Mouse (Mus musculus) limb, embryonic 11.5 days (tissue): Measurements from ENCODE around the gene Gpr4. TPM values are rescaled to one million over a fixed set of nuclear protein-coding genes. Genes with fewer than 3 reads are reported as not detected.

Source experiments
- ATAC-seq: fragments of 200-750 bp; cut with Nextera tagmentation; 2 replicates; pipeline ENCODE4 v1.8.0; 2017; ENCODE audit warnings: low read depth; ENCODE audit not compliant: insufficient number of reproducible peaks, low FRiP score, low TSS enrichment
- DNase-seq: peaks from one replicate; pipeline ENCODE4 v3.0.0-alpha.2; 2015; ENCODE audit warnings: low spot score
- H3K27ac ChIP-seq: fragments of 300-500 bp; sonication (generic); replicated peaks from 2 replicates; pipeline ENCODE4 v1.5.1; 2014; ENCODE audit warnings: low read depth, mild to moderate bottlenecking, low read length
- H3K27me3 ChIP-seq: fragments of 300-500 bp; sonication (generic); 2 replicates; pipeline ENCODE4 v1.6.1; 2014; ENCODE audit warnings: mild to moderate bottlenecking, low read length, mixed read lengths; ENCODE audit not compliant: control insufficient read depth, insufficient read depth
- H3K36me3 ChIP-seq: fragments of 300-500 bp; sonication (generic); 2 replicates; pipeline ENCODE4 v1.6.1; 2014; ENCODE audit warnings: mild to moderate bottlenecking, low read length, moderate library complexity, mixed read lengths; ENCODE audit not compliant: control insufficient read depth, insufficient read depth
- H3K4me1 ChIP-seq: fragments of 300-500 bp; sonication (generic); 2 replicates; pipeline ENCODE4 v1.6.1; 2014; ENCODE audit warnings: low read length, mixed read lengths; ENCODE audit not compliant: control insufficient read depth, insufficient read depth
- H3K4me2 ChIP-seq: fragments of 300-500 bp; sonication (generic); 2 replicates; pipeline ENCODE4 v1.6.1; 2014; ENCODE audit warnings: low read depth, mild to moderate bottlenecking, moderate library complexity; ENCODE audit not compliant: severe bottlenecking
- H3K4me3 ChIP-seq: fragments of 300-500 bp; sonication (generic); 2 replicates; pipeline ENCODE4 v1.5.1; 2014; ENCODE audit warnings: low read depth, low read length
- H3K9ac ChIP-seq: fragments of 300-500 bp; sonication (generic); 2 replicates; pipeline ENCODE4 v1.6.1; 2014; ENCODE audit warnings: mild to moderate bottlenecking, low read length
- H3K9me3 ChIP-seq: fragments of 300-500 bp; sonication (generic); 2 replicates; pipeline ENCODE4 v1.6.1; 2016; ENCODE audit warnings: low read length; ENCODE audit not compliant: control insufficient read depth
- WGBS: fragments of 180-500 bp; shearing (Covaris S2); extraction: QIAGEN DNeasy Blood & Tissue Kit; methylation state at CpG from one replicate; pipeline ENCODE4 v1.1.7; 2014; 5-methylcytosine and 5-hydroxymethylcytosine counted together
- polyA plus RNA-seq: library from polyadenylated mRNA; unstranded; fragments of >200 nt; fragmentation: Nextera tagmentation; extraction: Ambion mirVana; gene quantifications from 2 replicates; pipeline ENCODE4 v1.2.1, GENCODE M21; 2014

Gene Gpr4
- polyA plus RNA-seq, 1 experiment from 2014 or later, result 10.5 TPM

DNA sequence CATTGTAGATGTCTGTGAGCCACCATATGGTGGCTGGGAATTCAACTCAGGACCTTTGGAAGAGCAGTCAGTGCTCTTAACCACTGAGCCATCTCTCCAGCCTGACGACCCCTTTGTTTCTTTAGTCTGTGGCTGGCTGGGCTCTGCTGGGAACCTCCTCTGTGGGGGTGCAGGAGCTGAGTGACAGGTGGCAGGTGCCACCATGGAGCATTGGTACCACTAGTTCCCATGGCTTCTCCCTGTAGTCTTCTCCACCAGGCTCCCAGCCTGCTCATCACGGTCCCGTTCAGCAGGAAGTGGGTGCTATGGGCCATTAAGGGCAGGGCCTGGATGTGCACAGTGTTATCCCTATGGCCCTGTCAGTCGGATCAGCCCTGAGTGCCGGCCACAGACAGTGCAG, 22.3 kb downstream of the Gpr4 start:
- no peak overlapping the region for H3K4me3 ChIP-seq
- H3K27ac ChIP-seq, result no peak overlapping the region
- no peaks in the 10 kb centered on the region for H3K9me3 ChIP-seq
- ATAC-seq (no peak), DNase-seq (no peak)
- 0 out of 2 replicates have a peak, but pooled peaks cover 2% of the 10 kb centered on the region for H3K4me1 ChIP-seq
- no peak overlapping the region for H3K4me2 ChIP-seq
- H3K27me3 ChIP-seq, result no peaks in the 10 kb centered on the region
- 85% methylated on average over 5 of the region's 5 CpGs for WGBS
- H3K9ac ChIP-seq, result no peak overlapping the region
- H3K36me3 ChIP-seq, result peaks cover 10% of the 10 kb centered on the region; the same call in 1 of the 2 replicates

DNA sequence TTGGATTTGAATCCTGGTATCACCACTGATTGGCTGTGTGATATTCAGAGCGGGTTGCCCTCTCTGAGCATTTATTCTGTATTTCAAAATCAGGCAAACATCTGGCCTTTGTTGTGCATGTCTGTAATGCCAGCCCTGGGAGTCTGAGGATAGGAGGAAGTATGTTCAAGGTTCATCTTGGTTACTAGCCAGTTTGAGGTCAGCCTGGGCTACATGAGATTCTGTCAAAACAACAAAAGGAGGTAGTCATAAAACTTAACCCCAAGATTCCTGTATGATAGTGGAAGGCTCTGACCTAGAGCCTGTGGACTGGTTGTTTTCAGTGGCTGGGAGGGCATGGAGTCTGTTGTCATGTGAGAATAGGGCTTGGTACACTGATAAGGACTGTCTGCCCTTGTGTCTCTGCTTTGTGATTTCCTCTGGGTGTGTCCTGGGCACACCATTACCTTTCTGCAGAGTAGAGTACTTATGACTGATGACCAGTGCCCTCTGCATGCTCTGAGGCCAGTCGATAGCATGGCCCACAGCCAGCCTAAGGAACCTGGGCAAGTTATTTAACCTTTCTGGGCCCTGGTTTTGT, 22.8 kb downstream of the Gpr4 start:
- WGBS, result 89% methylated on average over 2 of the region's 2 CpGs
- no peak overlapping the region for H3K27ac ChIP-seq
- H3K27me3 ChIP-seq, result no peaks in the 10 kb centered on the region
- ATAC-seq, result no peak
- H3K4me2 ChIP-seq, result no peak overlapping the region
- H3K9ac ChIP-seq, result no peak overlapping the region
- H3K36me3 ChIP-seq, result peaks cover 10% of the 10 kb centered on the region; the same call in 1 of the 2 replicates
- no peak overlapping the region for H3K4me3 ChIP-seq
- no peak for DNase-seq
- no peaks in the 10 kb centered on the region for H3K9me3 ChIP-seq
- 0 out of 2 replicates have a peak, but pooled peaks cover 2% of the 10 kb centered on the region for H3K4me1 ChIP-seq

DNA sequence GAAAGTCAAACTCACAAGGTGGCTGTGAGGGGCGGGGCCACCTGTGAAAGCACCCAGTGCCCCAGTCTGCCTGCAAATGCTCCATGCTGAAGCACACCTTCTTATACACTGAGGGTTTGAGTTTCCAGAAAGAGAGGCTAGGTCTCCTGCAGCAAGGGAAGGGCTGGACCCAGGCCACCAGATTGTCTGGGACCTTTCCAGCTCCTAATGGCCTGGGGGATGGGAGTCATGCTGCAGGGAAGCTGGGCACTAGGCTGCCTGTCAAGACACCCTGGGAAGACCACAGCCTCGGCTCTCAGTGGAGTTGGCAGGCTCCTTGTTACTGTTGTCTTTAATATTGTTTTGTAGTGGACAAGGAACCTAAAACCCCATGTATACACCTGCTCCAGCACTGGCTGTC, 24.1 kb downstream of the Gpr4 start:
- ATAC-seq, result no peak
- H3K4me1 ChIP-seq, result no peaks in the 10 kb centered on the region
- no peak overlapping the region for H3K27ac ChIP-seq
- no peak for DNase-seq
- no peaks in the 10 kb centered on the region for H3K9me3 ChIP-seq
- H3K36me3 ChIP-seq, result peaks cover 4% of the 10 kb centered on the region; the same call in 1 of the 2 replicates
- 75% methylated on average over 2 of the region's 2 CpGs for WGBS
- H3K4me3 ChIP-seq, result no peak overlapping the region
- H3K9ac ChIP-seq, result no peak overlapping the region
- H3K27me3 ChIP-seq, result no peaks in the 10 kb centered on the region
- H3K4me2 ChIP-seq, result no peak overlapping the region

DNA sequence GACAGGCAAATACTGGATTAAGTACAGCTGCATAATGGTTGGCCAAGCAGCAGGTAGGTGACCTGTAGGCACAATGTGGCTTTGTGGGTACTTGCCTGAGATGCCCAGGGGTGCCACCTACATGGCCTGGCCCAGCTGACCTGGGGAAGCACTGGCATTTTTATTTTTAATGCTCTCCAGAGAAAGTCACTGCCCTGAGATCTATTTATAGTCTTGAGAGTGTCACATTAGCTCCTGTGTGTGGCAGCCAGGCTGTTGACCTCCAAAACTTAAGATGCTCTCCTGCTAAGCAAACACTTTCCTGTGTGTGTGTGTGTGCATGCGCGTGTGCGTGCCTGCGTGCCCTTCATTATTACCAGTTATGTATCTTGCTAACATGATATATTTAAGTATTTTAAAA, 26.0 kb downstream of the Gpr4 start:
- no peak for ATAC-seq

DNA sequence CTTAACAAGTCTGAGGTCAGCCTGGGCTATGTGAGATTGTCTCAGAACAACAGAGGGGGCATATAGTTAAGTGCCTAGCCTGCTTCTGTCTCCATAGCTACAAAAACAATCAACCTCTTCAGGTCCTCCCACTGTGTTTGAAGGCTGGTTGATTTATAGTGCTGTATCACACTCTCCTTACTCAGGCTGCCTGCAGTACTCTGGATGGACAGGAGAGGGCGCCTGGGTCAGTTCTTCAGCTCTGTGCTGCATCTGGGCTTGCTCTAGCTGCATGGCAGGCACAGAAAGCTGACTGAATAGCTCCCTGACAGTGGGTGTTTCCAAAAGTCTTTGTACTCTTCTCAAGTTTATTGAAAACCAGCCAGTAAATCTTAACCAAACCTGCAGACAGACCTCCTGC, 27.1 kb downstream of the Gpr4 start:
- Histone ChIP-seq H3K27ac (no peak overlapping the region), H3K27me3 (no peaks in the 10 kb centered on the region), H3K36me3 (no peaks in the 10 kb centered on the region), H3K4me2 (no peak overlapping the region), H3K4me1 (no peaks in the 10 kb centered on the region), H3K9me3 (no peaks in the 10 kb centered on the region), H3K9ac (no peak overlapping the region), H3K4me3 (no peak overlapping the region)
- DNase-seq (peak; percentile 95), ATAC-seq (peak; percentile 52)
- 0% methylated on average over 1 of the region's 1 CpGs for WGBS

More for the DNA sequence above, 26.0 kb downstream of the Gpr4 start:
- Histone ChIP-seq H3K9me3 (no peaks in the 10 kb centered on the region), H3K4me2 (no peak overlapping the region), H3K4me3 (no peak overlapping the region), H3K27me3 (no peaks in the 10 kb centered on the region), H3K36me3 (0 out of 2 replicates have a peak, but pooled peaks cover under 1% of the 10 kb centered on the region), H3K9ac (no peak overlapping the region), H3K4me1 (no peaks in the 10 kb centered on the region), H3K27ac (no peak overlapping the region)
- WGBS, result 92% methylated on average over 4 of the region's 4 CpGs
- no peak for DNase-seq

DNA sequence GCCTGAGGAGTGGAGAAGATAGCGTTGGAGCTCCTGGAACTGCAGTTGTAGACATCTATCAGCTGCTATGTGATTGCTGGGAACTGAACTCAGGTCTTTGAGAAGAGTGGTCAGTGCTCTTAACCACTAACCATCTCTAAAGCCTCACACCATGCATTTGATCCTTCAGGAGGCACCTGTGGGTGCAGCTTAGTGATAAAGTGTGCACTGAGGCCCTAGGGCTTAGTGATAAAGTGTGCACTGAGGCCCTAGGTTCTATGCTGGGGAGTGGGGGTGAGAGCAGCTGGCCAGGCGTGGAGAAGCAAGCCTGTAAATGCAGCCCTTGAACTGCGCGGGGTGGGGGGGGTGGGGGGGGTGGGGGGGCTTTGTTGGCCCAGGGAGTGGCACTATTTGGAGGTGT, 27.6 kb downstream of the Gpr4 start:
- no peaks in the 10 kb centered on the region for H3K4me1 ChIP-seq

DNA sequence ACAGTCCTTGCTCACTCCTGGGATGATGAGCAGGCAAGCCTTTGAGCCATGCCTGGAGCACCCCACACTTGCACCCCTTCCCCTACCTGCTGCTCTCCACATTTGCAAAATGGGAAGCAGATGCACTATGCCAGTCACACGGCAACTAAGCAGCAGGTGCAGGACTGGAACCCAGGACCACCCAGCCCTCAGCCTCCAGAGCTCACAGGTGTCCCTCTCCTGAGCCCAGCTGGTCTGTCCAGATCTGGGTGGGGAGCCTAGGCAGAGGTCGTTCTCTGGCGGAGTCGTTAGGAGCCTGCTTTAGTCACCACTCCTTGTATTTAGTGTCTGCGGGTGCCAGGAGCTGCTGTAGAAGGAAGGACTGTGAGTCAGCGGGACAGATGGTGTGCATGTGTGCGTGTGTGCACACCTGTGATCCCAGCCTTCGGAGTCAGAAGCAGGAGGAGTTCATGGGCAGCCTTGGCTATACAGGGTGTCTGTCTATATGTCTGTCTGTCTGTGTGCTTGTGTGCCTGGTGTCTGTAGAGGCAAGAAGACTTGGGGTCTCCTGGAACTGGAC, 28.6 kb downstream of the Gpr4 start:
- no peak overlapping the region for H3K27ac ChIP-seq

More for the DNA sequence above, 27.6 kb downstream of the Gpr4 start:
- no peak overlapping the region for H3K4me2 ChIP-seq
- H3K27me3 ChIP-seq, result no peaks in the 10 kb centered on the region
- H3K4me3 ChIP-seq, result no peak overlapping the region
- ATAC-seq (no peak), DNase-seq (no peak)
- no peaks in the 10 kb centered on the region for H3K36me3 ChIP-seq
- no peak overlapping the region for H3K27ac ChIP-seq
- no peak overlapping the region for H3K9ac ChIP-seq
- WGBS, result 73% methylated on average over 2 of the region's 4 CpGs
- no peaks in the 10 kb centered on the region for H3K9me3 ChIP-seq

DNA sequence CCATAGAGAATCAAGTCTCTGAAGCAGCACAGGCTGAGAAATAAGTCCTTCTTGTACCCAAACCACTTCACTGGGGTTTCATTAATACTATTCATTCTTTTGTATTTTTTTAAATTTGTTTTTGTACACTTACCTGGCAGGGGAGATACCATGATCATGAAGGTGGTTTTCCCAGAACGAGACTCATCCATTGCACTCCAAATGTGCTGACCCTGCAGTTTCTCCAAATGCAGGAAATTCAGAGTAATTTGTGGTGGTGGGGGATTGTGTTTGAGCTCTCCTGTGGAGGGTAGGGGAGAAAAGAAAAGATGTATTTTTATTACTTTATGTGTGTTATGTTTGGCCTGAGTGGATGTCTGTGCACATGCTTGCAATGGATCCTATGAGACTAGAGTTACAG, 29.7 kb downstream of the Gpr4 start:
- ATAC-seq (no peak), DNase-seq (no peak)
- 92% methylated on average over 1 of the region's 1 CpGs for WGBS

More for the DNA sequence above, 28.6 kb downstream of the Gpr4 start:
- no peak for ATAC-seq
- no peaks in the 10 kb centered on the region for H3K27me3 ChIP-seq
- H3K4me1 ChIP-seq, result no peaks in the 10 kb centered on the region
- H3K36me3 ChIP-seq, result no peaks in the 10 kb centered on the region
- WGBS, result 77% methylated on average over 8 of the region's 8 CpGs
- DNase-seq, result no peak
- no peak overlapping the region for H3K9ac ChIP-seq
- no peak overlapping the region for H3K4me2 ChIP-seq
- H3K9me3 ChIP-seq, result no peaks in the 10 kb centered on the region
- no peak overlapping the region for H3K4me3 ChIP-seq

More for the DNA sequence above, 29.7 kb downstream of the Gpr4 start:
- H3K4me3 ChIP-seq, result no peak overlapping the region
- no peaks in the 10 kb centered on the region for H3K9me3 ChIP-seq
- no peak overlapping the region for H3K9ac ChIP-seq
- H3K27me3 ChIP-seq, result no peaks in the 10 kb centered on the region
- H3K4me2 ChIP-seq, result no peak overlapping the region
- H3K27ac ChIP-seq, result no peak overlapping the region
- no peaks in the 10 kb centered on the region; the same call in 1 of the 2 replicates for H3K36me3 ChIP-seq
- H3K4me1 ChIP-seq, result no peaks in the 10 kb centered on the region
